Mouse (Mus musculus) CD4-positive, CD25-positive, alpha-beta regulatory T cell, adult 2 months (primary cell): ENCODE measurements around the gene Tef.
A peak's percentile ranks its signal among the peaks of the same experiment; 100 is the strongest.

Experiments used
- DNase-seq: peaks from one replicate; pipeline ENCODE4 v3.0.0-alpha.2; 2012; ENCODE audit warnings: low read depth, low spot score

The Tef gene

DNA sequence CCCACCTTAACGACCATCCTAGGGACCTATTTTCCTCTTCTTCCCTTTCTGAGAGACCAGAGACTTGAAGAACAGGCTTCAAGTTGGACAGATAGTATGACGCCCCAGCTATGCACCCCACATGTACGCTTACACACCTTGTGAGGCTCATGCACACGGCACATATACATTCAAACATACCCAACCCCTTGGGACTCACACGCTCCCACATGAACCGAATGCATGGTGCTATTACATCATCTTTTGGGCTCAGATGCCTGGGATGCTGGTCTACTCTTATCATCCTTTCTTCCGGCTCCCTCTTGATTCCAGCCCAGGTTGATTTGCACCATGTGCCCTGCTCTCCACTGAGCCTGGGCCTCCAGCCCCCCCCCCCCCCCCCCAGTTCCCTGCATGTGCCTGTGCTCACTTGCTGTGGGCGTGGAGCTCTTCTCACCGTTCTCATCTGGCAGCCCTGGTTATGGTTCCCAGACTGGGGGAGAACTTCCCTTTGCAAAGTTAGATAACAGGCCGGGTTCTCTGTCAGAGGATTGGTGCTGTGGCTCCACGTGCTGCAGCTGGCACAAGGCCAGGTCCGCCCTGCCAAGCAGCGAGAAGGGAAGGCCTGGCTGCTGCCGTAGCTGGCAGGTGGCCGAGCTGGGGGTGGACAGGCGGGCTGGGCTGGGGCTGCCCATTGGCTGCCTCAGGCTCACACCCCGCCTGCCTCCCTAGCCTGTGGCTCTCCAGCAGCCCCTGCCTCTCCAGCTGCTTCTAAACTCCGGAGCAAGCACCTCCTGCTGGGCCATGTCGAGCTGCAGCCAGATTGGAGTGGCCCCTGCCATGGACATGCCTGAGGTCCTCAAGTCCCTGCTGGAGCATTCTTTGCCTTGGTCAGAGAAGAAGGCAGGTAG is at the start of gene Tef:
TSS of gene Tef (plus strand) at position 421 of the 890 bp plus-strand sequence.
- DNase-seq, result peak; percentile 91

DNA sequence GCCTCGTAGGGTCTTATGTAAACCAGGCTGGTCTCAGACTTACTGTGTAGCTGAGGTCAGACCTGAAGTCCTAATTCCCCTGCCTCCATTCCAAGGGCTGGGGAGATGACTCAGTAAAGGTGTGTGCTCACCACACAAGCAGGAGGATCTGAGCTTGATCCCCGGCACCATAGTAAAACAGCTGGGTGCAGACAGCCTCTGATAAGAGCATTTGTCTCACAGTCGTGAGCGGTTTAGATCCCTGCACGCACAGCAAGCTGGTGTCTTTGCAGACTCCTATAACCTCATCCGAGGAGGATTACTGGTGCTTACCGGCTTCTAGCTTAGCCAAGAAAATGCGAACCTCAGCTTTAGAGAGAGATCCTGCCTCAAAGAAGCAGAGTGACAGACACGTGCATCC is 48.6 kb upstream of the Tef start:
- DNase-seq, result no peak

DNA sequence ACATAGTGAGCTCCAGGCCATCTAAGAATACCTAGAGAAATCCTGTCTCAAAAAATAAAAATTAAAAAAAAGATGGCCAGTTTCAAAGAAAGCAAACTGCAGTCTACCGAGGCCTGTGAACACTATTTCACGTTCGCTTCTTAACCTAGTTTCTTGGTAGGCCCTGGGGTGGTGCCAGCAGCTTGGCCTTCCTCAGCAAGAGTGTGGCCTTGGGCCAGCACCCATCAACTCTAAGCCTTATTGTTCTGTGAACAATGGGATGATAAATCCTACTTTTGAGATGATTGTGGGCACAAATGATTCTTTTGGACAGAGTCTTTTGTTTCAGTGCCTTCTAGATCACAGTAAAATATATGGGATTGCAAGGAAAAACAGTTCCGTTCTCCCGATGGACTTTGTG is 43.5 kb upstream of the Tef start:
- DNase-seq, result no peak

DNA sequence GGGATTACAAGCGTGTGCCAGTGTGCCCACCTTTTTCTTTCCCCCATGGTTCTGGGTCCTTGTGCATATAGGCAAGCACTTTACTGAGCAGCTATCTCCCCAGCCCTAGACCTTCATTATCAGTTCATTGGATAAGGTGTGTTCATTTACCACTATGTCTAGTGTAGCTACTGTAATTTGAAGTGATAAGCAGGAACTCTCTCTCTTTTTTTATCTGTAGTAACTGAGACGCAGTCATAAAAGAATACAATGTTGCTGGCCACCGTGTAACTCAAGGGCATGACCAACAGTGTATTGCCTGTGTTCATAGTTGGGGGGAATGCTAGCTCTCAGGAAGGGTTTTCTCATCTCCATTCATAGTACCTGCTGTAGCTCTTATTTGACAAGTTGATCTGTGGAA is 42.7 kb upstream of the Tef start:
- DNase-seq, result no peak

DNA sequence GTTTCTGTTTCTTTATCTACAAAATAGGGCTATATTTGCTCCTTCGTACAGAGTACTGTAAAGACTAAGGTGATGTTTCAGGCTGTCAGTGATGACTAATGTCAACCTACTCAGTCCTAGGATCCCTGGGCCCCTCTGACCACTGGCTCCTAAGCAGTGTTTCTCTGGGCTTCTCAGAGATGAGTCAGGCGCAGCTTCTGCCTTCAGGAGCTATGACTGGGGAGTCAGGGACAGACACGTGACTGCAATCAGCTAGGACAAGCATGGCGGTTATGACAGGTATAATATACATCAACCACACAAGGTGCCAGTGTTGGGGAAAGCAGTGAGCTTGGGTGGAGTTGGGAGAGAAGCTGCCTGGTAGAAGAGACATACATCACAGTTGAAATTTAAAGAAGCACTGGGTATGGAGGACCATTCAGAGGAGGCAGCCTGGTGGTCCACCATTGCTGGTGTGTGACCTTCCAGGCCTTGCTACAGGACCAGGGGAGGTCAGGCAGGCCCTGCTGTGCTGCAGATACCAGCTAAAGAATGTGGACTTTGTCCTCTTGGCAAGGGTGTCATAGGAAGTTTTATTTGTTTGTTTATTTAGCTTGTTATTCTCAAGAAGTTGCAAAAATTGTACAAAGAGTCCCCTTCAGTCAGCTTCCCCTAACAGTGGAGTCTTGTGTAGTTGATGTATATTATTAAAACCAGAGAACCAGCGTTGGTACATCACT is 41.7 kb upstream of the Tef start:
- DNase-seq, result no peak

DNA sequence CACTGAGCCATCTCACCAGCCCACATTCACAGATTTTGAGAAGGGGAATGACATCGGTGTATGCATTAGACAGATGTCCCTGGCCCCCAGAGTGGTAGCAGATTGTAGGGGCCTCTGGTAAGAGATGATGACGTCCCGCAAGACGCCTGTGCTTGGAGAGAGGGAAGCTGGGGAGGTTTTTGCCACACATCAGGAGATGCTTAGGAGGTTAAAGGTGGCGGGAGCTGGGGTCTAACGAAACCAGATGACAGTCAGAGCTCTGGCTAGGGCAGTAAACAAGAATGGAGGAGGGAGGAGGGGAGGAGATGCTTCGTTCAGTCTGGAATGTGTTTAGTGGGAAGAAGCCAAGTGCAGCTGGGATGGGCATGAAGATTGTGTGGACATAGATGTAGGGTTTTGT is 40.8 kb upstream of the Tef start:
- no peak for DNase-seq

DNA sequence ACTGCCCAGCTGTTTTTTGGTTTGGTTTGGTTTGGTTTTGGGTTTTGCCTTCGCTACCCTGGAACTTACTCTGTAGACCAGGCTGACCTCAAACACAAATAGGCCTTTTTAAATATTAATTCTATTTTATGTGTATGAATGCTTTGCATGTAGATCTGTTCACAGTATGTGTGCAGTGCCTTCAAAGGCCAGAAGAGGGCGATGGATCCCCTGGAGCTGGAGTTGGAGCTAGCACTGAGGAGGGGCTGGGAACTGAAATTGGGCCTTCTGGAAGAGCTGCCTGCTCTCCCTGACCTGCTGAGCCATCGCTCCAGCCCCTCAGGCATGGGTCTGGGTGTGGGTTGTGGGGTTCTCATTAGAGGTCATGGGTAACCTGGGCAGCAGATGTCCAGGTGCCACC is 40.3 kb upstream of the Tef start:
- no peak for DNase-seq

DNA sequence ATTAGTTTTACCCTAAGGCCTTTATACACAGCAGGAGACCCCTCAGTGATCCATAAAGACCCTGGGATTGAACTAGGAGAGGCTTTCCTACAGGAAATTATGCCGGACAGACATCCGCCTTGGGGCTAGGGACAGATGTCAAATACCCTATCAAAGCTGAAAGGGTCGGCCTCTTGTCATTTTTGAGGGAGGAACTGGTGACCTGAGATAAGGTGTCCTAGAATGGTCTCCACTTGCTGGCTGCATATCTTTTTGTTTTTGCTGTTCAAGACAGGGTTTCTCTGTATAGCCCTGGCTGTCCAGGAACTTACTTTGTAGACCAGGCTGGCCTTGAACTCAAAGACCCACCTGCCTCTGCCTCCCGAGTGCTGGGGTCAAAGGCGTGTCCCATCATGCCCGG is 37.6 kb upstream of the Tef start:
- DNase-seq, result no peak

DNA sequence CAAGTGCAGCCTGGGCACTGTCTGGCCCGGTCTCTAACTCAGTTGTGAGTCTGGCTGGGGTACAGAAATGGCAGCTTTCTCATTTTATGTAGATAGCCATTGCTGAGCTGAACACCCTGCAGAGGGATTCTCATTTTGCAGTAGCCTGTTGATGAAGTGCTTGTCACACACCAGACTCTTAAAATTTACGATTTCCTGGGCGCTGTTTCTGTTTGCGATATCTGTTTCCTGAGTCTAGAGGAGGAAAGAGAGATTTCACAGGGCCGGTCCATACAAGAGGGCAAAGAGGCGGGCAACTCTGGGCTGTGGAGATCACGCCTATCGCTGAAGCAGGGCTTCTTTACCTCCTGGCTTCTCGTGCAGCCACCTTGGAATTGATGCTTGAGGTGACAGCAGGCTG is 36.6 kb upstream of the Tef start:
- DNase-seq, result no peak

DNA sequence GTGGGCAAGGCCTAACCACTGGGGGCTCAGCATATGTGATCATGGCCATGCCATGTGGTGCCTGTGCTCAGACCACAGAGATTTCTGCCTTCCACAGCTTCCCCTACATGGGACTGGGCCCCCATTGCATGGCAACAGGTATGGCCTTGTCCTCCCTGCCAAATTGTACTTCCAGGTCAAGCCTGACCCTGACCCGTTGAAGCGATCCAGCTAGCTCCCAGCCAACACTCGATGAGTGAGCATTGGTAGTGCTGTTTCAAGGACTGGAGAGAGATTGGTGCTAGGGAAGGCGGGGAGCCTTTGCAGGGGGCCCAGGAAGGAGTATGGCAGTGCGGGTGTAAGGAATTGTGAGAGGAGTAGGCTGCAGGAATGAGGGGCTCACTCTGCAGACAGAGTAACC is 35.8 kb upstream of the Tef start:
- no peak for DNase-seq

DNA sequence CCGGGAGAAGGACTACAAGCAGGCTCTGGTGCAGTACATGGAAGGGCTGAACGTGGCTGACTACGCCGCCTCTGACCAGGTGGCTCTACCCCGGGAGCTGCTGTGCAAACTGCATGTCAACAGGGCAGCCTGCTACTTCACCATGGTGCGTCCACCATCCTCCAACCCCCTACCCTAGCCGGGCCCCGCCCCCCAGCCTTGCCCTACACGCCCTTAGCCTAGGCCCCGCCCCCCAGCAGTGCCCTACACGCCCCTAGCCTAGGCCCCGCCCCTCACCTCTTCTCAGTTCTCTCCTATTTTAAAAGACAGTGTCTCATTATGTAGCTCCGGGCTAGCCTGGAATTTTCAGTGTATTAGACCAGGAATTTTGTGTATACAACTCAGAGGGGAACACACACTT is 33.2 kb upstream of the Tef start:
- DNase-seq, result peak; percentile 13

DNA sequence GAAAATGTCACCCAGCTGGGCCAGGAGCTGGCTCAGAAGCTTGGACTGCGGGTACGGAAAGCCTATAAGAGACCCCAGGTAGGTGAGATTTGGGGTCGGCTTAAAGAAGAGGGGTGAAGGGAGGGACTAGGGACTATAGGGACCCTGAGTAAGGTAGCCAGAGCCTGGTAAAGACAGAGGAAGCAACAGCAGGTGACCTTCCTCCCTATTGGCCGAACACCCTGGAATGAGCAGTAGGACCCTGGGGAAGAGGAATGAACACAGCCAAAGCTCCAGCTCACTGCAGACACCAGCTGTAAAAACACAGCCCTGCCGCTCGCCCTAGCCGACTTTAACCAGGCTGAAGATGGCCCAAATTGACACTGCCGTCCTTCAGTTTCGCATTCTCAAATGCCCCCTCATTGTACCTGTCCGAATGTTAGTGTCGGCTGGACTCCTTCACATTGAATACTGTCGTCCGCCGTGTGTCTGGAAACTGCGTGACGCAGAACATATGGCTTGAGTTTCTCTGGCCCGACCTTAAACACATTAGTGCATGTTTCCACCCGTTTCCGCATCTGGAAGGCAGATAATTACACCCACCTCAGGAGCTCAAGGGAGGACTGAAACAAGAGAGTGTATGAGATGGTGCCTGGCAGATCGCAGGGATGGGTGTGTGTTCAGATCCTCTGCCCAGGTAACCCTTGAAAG is 29.6 kb upstream of the Tef start:
- DNase-seq, result no peak

DNA sequence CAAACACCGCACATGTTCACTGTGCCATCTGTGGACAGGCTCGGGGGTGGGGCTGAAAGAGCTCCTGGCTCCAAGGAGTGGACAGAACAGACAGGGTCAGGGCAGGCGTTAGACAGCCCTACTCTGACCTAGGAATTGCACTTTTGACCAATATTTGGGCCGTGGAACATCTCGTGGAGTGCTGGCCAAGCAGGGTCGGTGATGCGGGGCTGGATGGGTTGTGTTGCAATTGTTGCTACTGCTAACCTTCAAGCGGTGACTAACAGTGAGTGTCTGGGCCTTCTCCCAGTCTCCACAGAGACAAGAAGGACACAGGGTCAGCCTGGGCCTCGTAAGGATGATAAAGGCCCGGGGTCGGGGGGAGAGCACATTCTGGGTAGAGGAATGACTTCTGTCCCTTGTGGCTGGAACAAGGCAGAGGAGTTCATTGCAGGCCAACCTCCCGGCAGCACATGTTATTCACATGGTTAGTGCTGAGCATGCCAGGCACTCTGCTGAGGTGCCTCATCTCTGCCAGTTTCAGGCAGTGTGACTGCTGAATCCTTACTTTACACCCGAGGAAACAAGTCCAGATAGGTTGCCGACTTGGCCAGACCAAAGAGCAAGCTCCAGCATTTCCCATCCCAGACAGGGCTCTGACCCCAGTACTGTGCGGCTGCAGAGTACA is 27.6 kb upstream of the Tef start:
- DNase-seq, result no peak

DNA sequence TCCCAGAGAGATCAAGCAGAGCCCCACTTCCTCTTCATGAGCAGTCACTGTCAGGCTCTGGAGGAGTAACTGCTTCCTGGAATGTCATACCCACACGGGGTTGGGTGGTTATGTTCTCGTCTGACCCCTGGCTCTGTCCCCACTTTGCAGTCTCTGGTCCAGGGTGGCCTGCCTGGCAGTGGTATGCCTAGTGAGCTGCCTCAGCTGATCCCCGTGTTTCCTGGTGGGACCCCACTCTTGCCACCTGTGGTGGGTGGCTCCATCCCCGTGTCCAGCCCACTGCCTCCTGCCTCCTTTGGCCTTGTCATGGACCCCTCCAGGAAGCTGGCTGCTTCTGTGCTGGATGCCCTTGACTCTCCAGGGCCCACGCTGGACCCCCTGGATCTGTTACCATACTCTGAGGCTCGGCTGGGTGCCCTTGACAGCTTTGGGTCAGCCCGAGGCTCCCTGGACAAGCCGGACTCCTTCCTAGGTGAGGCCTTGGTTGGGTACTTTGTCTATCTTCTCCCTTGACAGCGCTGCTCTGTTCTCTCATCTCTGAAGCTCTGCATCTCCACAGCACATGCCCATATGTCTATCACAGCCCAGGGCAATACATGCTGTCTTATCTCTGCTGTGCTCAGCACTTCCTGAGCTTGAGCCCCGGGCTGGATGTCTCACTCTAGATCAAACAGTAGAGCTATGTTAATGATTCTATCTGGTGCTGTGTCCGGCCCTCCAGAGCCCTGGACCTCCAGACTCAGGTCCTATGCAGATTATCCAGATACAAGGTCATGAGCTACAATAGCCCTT is 25.4 kb upstream of the Tef start:
- no peak for DNase-seq

DNA sequence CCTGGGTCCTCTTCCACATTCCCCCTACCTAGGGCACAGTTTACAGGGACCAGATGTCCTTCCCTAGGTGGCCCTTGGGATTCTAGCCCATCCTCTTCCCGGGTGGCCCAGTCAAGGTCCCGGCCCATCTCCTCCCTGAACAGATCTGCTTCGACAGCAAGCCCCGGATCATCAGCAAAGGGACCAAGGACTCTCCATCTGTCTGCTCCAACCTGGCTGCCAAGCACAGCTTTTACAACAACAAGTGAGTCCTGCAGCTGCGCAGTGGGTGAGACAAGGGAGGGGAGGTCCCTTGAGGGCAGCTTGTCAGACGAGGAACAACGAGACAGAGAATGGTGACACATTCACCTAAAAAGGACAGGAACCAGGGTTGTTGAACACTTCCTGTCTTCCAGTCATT is 20.4 kb upstream of the Tef start:
- DNase-seq, result no peak

DNA sequence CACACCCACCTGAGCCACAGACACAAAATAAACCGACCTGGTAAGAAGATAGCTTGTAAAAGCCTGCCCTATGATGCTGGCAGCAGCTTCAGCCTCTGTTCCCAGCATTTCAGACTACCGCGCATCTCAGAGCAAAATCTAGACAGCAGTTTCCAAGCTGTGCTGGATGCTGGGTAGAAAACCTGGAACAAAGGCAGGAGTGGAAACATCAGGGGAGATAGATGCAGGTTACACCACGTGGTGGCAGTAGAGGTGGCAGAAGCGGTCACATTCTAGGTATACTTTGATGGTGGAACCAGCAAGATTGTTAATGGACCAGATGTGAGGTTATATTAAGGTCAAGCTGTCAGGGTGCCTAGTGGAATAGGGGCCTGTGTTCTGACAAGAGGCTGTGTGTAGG is 17.5 kb upstream of the Tef start:
- peak; percentile 15 for DNase-seq

DNA sequence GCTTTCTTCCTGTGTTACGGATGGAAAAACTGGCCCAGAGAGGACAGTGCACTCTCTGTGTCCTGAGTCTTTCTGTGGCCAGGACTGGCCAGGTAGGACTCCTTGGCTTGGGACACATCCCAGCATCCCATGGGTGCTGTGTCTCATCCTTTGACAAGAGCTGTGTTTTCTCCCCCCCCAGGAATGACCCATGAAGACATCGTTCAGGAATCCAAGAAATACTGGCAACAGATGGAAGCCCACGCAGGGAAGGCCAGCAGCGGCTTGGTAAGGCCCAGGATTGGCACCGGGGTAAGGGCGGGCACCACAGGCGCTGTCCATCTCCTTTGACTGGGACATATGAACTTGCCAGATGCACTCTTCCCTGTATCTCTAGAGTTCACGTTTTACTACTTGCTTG is 16.5 kb upstream of the Tef start:
- no peak for DNase-seq

DNA sequence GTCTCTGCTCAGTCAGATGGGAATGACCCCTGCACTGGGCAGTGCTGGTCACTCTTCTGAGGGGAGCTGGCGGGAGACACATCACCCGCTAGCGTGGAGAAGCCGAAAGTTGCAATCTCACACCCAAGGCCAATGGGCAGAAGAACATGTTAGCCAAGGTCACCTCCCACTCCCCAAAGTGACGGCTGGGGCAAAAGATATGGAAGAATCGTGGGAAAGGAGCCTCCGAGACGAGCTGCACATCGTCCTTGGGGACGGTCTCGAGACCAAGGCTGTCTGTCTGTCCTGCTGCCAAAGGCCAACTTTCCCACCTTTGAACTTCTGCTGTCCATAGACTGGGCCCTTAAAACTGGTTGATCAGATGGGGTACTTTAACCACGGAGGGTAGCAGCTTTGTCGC is 14.7 kb upstream of the Tef start:
- no peak for DNase-seq

DNA sequence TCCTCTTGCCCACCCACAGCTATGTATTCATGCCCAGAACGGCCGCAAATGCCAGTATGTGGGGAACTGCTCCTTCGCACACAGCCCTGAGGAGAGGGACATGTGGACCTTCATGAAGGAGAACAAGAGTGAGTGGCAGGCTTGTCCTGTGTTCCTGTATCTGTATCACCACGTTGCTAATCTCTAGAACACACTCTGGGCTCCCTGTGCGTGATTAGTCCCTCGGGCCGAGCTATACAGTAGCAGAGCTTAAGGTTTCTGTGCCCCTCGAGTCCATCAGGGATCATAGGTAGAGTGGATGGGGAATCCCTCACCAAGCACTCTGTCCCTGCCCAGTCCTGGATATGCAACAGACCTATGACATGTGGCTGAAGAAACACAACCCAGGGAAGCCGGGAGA is 9.8 kb upstream of the Tef start:
- DNase-seq, result no peak

DNA sequence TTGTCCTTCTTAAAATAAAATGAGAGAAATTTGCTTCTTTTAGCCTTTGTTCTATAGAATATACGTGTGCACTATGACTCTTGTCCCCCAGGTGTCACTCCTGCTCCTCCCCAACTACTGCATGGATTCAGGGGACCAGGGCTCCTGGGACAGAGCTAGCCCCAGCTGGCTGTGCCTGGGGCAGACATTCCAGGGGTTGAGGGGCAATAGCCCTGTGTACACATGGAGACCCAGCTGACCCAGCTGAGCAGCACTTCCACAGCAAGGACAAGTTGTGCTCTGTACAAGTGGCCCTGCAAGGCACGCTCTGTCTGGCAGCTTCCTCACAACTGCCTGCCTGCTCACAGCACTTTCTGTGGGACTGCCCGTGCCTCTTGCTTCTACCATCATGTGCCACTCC is 6.0 kb upstream of the Tef start:
- DNase-seq, result peak; percentile 37

DNA sequence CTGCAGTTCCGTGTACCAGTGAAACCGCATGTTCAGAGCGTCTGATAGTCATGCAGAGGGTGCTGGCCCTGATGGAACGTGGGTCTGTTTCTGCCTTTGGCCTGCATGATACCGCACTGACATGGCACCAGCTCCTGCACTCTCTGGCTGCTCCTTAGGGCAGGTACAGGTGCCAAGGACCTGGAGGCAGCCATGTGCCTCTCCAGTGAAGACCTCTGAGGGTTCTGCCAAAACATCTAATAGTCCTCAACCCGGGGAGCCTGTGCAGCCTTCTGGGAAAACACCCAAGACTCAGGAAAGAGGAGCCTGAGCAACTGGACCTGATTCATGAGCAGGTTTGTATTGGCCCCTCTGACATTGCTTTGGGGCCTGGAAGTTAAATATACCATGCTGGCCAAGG is 4.4 kb upstream of the Tef start:
- no peak for DNase-seq
